In the genomic region with DNA sequence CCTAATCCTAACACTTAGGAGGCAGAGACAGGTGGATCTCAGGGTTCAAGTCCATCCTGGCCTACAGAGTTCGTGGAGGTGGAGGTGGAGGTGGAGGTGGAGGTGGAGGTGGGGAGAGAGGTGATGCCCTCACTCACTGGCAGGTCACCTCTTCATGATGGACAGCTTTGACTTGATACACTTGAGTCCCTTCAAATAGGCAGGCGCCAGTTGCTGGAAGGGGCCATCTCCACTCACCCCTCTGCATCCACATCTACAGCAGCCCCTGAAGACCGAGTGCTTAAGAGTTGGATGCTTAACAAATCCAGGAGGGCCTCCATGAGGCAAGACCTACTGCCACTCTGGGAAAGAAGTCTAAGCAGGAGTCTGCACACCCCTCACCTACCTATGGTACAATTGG, we compare ENCODE assay signal across 36 mouse cellular contexts. TPM values are rescaled to one million over a fixed set of nuclear protein-coding genes. Genes with fewer than 3 reads are reported as not detected.
"Had no signal": no experiment of that assay in that cellular context is flagged by ENCODE, and none has a peak within 500 bp of the region (broad histone marks: within the 10 kb centered on the region; RNA-seq: fewer than 3 reads in every experiment).

No protein-coding gene starts in this region.

- H3K9me3 ChIP-seq: limb, embryonic 10.5 days; limb, embryonic 12.5 days; limb, embryonic 13.5 days; limb, embryonic 15.5 days; liver, embryonic 12.5 days; liver, embryonic 13.5 days; liver, embryonic 15.5 days; lung, embryonic 15.5 days; megakaryocyte, embryonic 14.5 days; midbrain, embryonic 10.5 days; midbrain, embryonic 12.5 days; midbrain, embryonic 13.5 days; midbrain, embryonic 15.5 days; neural tube, embryonic 12.5 days had no signal

- H3K4me1 ChIP-seq: limb, embryonic 10.5 days; limb, embryonic 12.5 days; limb, embryonic 13.5 days; limb, embryonic 15.5 days; liver, embryonic 12.5 days; lung, embryonic 15.5 days; midbrain, embryonic 10.5 days had no signal

- H3K27ac ChIP-seq: limb, embryonic 10.5 days; limb, embryonic 12.5 days; limb, embryonic 13.5 days; limb, embryonic 15.5 days; liver, embryonic 12.5 days; liver, embryonic 13.5 days; liver, embryonic 14.5 days; liver, embryonic 15.5 days; lung, embryonic 15.5 days; macrophage; midbrain, embryonic 10.5 days; midbrain, embryonic 12.5 days; midbrain, embryonic 13.5 days; midbrain, embryonic 15.5 days; neural tube, embryonic 12.5 days had no signal

- H3K27me3 ChIP-seq: limb, embryonic 12.5 days; limb, embryonic 13.5 days; limb, embryonic 15.5 days; liver, embryonic 12.5 days; liver, embryonic 13.5 days; liver, embryonic 15.5 days; lung, embryonic 15.5 days; megakaryocyte, embryonic 14.5 days; midbrain, embryonic 12.5 days; midbrain, embryonic 13.5 days; midbrain, embryonic 15.5 days; neural tube, embryonic 12.5 days had no signal

- DNase-seq: left cerebral cortex, postnatal 4 days; liver; liver, embryonic 13.5 days; liver, postnatal 0 days; lung, adult 18-20 months; lung, adult 2 months; lung, embryonic 14.5 days; lung, postnatal 10 days; lung, postnatal 14 days; lung, postnatal 36 days; lung, postnatal 4 days; midbrain, embryonic 14.5 days had no signal

- H3K4me3 ChIP-seq: limb, embryonic 10.5 days; limb, embryonic 12.5 days; limb, embryonic 13.5 days; limb, embryonic 15.5 days; liver, embryonic 12.5 days; liver, embryonic 13.5 days; liver, embryonic 15.5 days; lung, embryonic 15.5 days; megakaryocyte, embryonic 14.5 days; midbrain, embryonic 10.5 days; midbrain, embryonic 12.5 days; midbrain, embryonic 13.5 days; midbrain, embryonic 15.5 days; myocyte; neural tube, embryonic 12.5 days had no signal

- H3K9ac ChIP-seq: limb, embryonic 12.5 days; limb, embryonic 13.5 days; limb, embryonic 15.5 days; liver, embryonic 12.5 days; liver, embryonic 13.5 days; liver, embryonic 14.5 days; liver, embryonic 15.5 days; liver, postnatal 0 days; lung, embryonic 14.5 days; lung, embryonic 15.5 days; midbrain, embryonic 12.5 days; midbrain, embryonic 13.5 days; midbrain, embryonic 15.5 days; neural tube, embryonic 12.5 days had no signal

RNA-seq across cellular contexts. Expression of gene Aldh3a1, which starts 44.0 kb away (rescaled TPM):
- total RNA-seq: liver, adult 2 months; megakaryocyte progenitor cell, adult 5-6 weeks; megakaryocyte, adult 5-6 weeks; megakaryocyte-erythroid progenitor cell, adult 5-6 weeks; monocyte, adult 5-6 weeks had no signal
- polyA plus RNA-seq: limb, embryonic 10.5 days; liver, embryonic 11.5 days; lung, embryonic 14.5 days; macrophage; midbrain, embryonic 10.5 days; midbrain, embryonic 11.5 days; midbrain, embryonic 12.5 days; midbrain, embryonic 13.5 days; neural tube, embryonic 11.5 days; neural tube, embryonic 12.5 days had no signal
